Mouse (Mus musculus) heart, postnatal 10 days (tissue): Measurements from ENCODE around the gene Slc23a4. TPM values are rescaled to one million over a fixed set of nuclear protein-coding genes. Genes with fewer than 3 reads are reported as not detected.
A peak's percentile ranks its signal among the peaks of the same experiment; 100 is the strongest.

ENCODE experiments used
- DNase-seq, 2 experiments: peaks; one replicate each; pipeline ENCODE4 v3.0.0; 2021
- intact Hi-C: fragments of 180-260 bp; cut with DNase I; formaldehyde crosslinking; loops from one replicate; pipeline ENCODE4 v1.15.1; 2025
- total RNA-seq, 2 experiments: library from RNA; stranded (reverse); gene quantifications; 2 replicates each; pipeline ENCODE4 v1.2.3; 2021

The Slc23a4 gene
- under 1 TPM; 0.42 to 0.43 TPM for total RNA-seq

DNA sequence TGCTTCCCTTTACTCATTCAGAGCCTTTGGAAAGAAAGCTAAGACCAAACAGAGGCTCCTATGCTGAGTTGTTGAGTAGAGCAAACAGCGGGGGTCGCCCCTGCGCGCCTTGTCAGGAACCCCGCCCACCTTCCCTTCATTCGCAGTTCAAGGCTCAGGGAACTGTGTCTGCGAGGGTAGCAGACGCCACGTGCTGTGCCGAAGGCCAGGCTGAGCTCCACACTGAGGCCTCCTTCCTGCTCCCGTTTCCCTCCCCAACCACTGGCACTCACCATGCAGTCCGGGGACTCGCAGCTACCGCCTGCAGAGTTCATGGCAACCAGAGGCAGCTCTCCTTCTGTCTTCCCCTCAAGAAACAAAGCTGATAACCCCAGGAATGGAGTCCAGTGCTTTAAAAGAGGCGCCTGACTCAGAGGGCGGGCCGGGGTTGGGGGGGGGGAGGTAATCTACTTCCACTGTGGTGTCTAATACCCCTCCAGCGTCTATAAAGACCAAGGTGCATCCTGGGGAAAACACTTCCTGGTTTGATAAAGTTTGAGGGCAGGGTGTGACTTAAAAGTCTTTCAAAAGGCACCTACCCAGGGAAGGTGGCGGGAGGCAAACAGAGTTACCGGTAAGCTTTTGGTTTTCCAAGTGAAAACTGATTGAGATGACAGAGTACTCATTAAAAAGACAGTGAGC is at the start of gene Slc23a4:
Slc23a4 (minus strand) TSS at position 324 of the 681 bp plus-strand sequence.
- no peak for DNase-seq
- intact Hi-C loops = no loop called here

DNA sequence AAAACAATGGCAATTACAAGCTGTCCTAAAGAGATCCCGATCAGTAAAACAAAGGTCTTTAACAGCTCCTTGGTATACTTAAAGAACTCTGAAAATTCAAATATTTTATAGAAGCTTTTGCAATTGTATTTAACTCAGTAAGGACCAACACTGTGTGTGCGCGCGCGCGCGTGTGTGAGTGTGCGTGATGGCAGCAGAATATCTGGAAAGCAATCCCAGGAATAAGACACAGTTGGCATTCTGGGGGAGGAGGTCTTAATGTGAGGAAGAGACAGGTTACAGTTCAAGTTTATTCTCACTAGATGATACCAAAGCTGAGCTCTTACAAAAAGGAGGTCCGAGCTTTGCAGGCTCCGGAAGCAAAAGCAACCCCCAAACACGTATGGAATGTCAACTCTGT is 45.1 kb upstream of the Slc23a4 start:
- DNase-seq = no peak
- intact Hi-C loops = no loop called here

DNA sequence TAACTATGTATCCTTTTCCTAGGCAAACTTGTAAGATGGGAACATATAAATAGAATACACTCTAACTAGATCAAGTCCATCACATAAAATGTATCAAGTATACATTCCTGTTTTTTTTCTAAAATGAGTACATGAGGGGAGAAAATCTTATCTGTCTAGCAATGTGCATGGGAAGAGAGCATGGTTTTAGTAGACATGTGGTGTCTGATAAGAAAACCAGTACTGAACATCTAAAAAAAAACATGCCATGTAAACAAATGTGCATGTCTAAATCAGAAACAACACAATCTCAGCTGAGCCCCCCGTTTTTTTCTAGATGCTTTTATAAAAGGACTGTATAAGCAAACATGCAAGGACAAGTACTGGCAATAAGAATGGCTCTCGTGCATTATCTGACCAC is 44.5 kb upstream of the Slc23a4 start:
- intact Hi-C loops = no loop called here
- no peak for DNase-seq

DNA sequence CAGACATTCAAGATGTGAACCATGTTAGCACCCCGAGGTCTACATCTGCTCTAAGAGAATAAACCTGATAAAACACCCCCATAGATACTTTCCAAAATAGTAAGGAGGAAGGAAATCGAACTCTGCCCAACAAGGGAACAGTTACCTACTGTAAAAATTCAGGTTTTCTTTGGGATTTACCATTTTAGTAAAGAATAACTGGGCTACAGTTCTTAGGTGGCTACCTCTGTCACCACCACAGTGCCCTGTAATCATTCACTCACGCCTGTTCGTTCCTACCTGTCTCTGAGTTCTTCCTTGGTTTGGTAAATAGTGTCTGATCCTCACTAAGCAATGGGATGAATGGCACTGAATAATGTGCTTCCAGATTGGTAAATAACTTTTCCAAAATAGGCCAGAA is 42.6 kb upstream of the Slc23a4 start:
- intact Hi-C loops = no loop called here
- DNase-seq = no peak

DNA sequence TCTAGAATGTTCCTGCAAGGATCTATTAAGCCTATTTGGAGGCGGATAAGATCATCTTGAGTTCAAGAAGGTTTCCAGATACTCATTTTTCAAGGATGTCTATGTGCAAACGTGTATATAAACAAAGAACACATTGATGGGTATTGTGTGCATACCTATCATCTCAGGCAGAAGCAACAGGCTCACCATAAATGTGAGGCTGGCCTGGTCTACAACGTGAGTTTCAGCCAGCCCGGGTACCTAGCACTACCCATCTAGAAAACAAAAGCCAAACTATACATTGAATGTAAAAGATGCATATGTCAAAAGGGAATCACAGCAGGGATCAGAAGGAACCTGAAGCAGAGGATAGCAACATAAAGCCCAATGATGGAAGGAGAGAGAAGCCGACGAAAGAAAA is 42.0 kb upstream of the Slc23a4 start:
- intact Hi-C loops = no loop called here
- DNase-seq = no peak

DNA sequence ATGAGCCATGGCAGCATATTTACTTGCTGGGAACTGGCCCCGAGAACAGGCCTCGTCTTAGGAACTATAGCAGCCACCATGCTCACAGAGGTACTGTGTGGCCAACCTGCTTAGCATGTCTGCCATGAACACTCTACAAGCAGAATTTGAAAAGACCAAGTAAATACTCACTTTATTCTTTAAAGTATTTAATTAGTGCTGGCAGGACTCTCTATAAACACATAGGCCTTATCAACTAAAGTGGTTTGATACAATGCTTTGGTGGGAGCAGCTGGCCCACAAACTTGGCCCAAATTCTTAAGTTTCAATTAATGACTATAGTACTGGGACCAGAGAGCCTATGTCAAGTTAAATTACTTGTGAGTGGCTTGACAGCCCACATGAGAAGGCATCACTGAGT is 39.8 kb upstream of the Slc23a4 start:
- intact Hi-C loops = no loop called here
- no peak for DNase-seq

DNA sequence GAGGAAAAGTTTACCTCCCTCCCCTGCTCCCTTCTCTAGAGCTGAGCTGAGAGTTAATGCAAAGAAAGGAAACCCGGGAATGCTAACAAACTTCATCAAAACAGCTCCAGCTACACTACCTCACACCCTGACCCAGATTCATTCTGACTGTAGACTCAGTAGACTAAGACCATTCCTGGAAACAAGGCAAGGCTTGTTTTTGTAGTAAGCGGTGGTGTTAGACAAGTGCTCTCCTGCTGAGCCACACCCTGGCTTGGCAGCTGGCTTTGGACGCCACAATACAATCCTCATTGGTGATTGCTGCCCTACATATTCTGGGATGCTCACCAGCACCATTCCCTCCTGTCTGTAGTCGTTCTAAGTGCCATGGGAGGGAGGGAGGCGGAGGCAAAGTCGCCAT is 39.1 kb upstream of the Slc23a4 start:
- peak; percentile 21 to 25 for DNase-seq
- intact Hi-C loops = no loop called here

DNA sequence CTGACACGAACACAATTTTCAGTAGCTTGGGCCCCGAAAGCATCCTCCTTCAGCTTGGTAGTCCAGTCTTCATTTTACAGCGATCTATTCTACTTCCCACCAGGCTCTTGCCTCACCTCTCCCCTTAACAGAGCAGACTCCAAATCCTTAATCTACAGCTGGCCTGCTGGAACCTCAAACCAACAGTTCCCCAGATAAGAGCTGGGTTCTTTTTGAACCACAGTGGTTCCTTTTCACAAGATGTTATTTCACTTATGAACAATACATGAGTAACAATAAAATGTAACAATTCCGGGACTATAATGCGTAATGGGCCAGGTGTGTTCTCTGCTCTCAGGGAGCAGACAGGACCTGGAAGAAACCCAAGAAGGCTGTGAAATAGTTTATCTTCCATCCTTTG is 28.4 kb upstream of the Slc23a4 start:
- no peak for DNase-seq
- intact Hi-C loops = no loop called here

DNA sequence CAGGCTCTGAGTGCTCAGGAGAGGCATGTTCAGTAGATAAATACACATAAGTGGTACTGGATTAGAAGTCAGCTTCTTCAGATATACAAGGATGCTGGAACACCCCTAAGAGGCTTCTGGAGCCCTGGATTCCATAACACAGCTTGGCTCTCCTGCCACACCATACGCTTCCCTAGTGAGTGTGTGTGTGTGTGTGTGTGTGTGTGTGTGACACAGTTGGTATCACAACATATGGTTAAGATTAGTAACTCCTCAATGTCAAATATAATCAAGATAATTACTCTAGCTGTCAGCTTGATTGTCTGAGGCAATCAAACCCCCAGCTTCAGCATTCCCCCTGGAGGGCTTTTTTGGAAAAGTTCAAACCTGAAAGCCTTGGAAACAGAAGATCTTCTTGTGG is 23.7 kb upstream of the Slc23a4 start:
- no peak for DNase-seq
- intact Hi-C loops = no loop called here

DNA sequence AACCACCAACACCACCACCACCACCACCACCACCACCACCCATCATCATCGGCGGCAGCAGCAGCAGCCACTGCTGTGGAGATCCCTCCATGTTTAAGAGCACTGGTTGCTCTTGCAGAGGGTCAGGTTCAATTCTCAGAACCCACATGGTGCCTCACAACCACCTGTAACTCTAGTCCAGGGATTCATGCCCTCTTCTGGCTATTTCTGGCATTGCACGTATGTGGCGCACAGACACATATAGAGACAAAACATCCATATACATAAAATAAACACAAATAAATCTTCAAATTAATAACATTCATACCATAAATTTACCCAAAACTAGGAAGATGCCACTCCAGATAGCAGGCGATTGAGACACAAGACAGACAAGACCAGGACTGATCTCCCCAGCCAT is 22.5 kb upstream of the Slc23a4 start:
- intact Hi-C loops = no loop called here
- no peak for DNase-seq

DNA sequence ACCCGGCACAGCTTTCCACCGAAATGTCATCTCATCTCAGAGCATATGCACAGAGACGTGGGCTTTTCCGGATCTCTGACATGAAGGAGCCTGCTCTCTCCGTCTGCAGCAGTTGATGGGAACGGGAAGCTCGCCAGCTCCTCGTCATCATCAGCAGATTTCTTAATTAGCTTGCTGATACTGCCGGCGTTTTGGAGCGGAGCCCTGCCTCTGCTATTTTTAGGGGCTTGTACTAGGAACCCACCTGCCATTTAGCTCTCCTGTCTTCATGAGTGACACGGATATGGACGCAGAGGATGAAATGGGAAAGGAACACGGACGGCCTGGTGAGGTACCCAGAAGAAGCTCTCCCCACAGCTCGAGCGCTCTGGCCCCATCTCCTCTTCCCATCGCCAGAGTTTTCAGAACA is 14.1 kb upstream of the Slc23a4 start:
- intact Hi-C loops = no loop called here
- DNase-seq = peak; percentile 48 to 74

DNA sequence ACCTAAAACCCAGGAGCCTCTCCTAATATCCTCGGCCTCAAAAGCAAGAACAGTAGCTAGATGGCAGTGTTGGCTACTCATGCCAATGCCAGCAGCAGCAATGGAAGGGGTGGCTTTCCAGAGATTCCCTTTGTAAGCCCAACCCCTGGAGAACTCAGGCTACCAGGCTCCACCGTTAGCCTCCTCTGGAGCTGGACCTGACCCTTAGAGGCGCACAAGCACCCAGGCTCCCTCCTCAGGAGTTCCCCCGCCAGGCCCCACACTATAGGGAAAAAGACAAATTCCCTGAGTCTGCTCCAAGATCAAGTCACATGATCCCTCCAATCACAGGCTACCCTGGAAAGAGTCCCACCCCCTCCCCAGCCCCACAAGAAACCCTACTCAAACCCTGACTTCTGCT is 10.9 kb upstream of the Slc23a4 start:
- peak; percentile 47 to 55 for DNase-seq
- intact Hi-C loops = loop anchor here (5.0 kb wide), 2 partner anchors 63 to 178 kb away; partner anchors contain the start of gene Nup205

DNA sequence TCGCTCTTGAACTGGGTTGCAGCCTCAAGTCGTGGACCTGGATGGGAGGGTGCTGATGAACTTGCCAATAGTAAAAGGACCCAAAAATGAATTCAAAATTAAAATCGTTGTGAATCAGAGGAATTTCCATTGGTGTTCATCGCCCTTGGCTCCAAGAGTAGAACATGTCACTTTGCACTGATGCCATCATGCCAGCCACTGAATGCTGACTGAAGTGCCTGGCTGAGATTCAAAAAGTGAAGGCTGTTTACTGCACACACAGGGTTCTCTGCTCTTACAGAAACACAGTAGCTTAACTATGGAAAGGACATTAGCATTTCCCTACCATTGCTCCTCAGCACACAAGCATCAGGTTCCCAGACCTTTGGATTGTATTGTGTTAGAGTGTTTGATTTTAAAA is 8.3 kb upstream of the Slc23a4 start:
- DNase-seq = no peak
- intact Hi-C loops = loop anchor here (5.0 kb wide), 2 partner anchors 66 to 181 kb away; partner anchors contain the start of gene Nup205

DNA sequence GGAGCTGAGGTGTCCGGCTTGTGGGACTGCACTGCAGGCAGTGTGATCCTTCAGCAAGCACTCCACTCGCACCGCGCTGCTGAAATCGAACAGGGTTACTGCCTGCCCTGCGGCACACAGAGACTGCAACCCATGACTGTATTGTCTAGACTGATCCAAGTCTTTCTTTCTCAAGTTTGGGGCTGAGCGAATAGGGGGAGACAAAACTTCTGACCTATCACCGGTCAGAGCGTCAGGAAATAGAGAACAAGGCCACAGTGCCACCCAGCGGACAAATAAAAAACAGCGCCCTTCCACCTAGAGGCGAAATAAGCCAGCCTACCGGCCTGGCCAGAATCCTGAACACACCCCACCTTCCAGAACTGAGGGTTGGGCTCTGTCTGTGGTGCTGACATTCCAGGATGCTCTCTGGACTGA is 7.1 kb upstream of the Slc23a4 start:
- intact Hi-C loops = loop anchor here (2.0 to 5.0 kb wide), 4 partner anchors 58 to 182 kb away; partner anchors contain the start of gene Nup205
- peak; percentile 89 to 94 for DNase-seq

DNA sequence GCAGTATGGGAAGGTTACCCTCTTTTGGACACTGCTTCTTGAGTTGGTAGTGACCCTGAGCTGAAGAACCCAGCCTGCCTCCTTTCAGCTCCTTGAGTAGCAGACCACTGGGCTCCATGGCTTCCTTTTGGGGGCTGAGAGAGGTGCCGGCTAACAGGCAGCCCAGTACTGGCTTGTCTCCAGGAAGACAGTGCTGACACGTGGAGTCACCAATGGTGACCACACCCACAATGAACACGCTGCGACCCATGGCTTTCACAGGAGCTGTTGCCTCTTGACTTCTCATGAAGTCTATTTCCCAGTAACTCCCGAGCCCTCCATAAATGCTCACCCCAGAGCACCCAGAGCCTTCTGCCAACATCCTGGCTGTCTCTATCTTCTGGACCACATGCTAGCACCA is 6.5 kb upstream of the Slc23a4 start:
- DNase-seq = peak; percentile 7 to 26
- intact Hi-C loops = loop anchor here (2.0 to 5.0 kb wide), 4 partner anchors 58 to 183 kb away; partner anchors contain the start of gene Nup205

DNA sequence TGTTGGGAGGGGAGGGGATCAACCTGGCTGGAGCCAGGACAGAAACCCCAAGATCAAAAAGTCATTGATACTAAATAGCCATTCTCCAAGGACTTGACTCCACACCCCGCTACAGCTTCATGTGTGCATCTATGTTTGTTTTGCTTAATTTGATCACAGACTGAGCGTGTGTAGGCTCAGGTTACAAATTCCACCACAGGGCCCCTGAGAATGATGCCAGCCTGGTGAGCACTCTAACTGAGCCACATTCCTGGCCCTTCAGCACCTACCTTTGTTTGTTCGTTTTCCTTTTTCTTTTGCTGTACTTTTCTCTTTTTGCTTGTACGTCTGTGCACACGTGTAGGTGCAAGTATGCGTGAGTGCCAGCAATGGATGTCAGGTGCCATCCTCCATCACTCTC is 1.1 kb upstream of the Slc23a4 start:
- DNase-seq = no peak
- intact Hi-C loops = no loop called here

DNA sequence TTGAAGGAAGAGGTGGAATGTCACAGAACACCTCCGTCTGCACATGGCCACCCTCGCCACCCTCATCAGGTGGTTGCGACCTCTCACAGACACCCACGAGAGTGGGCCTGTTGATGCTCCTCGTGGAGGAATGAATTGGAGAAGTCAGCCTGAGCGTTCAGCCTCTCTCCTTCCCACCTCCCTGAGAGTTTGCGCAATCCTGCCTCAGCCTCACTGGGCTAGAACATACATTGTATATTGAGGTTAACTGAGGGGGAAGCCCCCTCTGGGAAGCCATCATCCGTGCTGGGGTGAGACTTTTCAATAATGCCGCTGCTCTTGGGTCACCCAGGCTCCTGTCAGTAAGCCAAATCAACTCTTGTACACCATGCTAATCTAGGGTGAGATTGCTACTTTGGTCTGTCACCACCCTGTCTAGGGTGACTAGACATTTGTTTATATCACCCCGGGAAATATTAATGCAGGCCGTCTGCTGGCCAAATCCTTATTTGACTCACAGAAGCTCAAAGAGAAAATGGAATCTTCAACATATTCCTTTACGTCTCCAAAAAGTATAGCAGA is 1.0 kb downstream of the Slc23a4 start:
- no peak for DNase-seq
- intact Hi-C loops = no loop called here

DNA sequence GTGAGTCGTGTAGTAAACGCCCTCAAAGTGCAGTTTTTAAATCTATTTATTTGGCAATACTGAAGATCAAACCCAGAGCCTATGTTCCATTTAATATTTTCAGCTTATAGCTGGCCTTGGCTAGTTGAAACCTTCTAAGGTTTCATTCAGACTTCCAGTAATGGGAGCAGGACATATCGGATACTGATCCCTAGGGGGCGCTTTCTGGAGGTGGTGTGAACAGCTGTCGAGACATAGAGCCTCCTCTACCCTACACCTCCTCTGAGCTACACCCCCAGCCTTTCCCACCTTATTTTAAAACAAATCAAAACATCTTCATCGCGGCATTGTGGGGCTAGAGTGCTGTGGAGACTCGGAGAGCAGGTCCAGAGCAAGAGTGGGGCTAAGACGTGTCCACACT is 7.5 kb downstream of the Slc23a4 start:
- intact Hi-C loops = no loop called here

DNA sequence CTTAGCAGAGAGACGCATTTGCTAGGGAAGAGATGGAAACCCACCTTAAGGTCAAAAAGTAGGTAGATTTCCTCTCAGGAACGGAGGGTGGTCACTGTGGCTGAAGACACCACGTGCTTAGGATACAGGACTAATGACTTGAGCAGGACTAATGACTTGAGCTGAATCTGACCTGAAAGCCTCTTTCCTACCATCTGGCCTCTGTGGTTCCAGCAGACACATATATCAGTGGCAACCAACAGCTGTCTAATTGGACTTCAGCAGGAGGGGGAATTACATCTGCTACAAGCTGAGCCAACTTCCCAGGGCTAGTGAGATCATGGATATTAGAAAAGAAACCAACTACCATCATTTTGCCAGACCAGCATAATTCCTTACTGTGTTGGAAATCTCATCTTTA is 8.9 kb downstream of the Slc23a4 start:
- DNase-seq = no peak
- intact Hi-C loops = no loop called here

More for the DNA sequence above, 7.5 kb downstream of the Slc23a4 start:
- DNase-seq = no peak

DNA sequence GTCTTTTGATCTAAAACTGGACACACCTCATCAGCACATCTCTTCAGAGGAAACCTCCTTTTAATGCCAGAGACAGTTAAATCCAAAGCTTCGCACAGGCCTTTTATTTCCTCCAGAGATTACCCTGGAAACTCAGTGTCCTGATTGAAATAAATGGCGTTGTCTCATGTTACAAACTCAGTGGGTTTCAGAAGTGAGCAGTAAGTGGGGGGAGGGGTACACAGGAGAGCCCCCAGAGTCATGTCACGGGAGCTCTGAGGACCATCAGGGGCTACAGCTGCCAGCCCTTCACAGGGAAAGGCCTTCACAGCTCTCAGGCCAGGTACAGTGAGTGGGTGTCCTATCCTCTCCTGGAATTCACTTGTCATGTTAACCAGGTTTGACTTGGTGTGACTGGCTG is 17.0 kb downstream of the Slc23a4 start:
- no peak for DNase-seq
- intact Hi-C loops = no loop called here

DNA sequence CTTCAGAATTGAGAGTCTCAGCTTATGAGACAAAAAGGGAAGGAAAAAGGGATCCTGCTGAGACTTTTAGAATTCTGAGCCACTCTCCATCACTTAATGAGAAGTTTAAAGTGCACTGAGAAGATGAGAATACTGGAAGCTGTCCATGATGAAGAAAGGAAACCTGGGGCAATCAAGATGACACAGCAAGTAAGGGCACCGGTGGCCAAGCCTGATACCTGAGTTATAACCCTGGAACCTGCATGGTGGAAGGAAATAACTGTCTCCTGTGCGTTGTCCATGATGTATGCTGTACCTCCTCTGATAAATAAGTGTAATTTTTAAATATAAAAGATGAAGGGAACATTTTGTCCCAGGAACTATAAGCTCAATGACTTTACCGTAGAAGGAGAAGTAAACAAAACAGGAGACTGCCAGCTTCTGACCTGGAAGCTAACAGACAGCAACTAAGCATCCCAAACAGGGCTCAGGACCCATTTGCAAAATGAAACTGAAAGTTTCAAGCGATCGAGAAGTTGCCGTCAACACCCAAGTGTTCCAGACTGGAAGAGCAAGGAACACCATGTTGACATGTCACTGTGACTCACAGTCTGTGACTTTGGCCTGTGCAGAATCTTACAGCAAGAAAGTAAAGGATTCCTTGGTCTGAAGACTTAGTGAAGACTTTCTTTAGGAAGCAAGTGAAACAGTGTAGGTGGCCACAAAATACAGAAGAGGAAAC is 22.2 kb downstream of the Slc23a4 start:
- intact Hi-C loops = no loop called here
- DNase-seq = no peak

DNA sequence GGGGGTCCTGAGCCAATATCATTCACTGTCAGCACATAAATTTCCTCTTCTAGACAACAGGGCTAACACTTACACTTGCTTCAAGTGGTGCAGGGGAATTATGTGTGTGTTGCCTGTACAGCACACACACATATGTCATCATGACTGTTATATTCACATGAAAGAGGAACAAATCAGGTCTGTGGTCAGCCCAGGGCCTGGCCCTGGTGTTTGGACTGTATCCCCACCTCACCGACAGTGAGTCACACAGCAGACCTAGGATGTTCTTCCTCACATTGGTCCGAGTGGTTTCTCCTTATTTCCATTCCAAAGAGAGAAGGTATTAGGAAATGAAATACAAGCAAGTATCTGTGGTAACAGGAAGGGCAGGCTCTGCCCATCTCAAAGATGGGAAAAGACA is 23.7 kb downstream of the Slc23a4 start:
- DNase-seq = no peak
- intact Hi-C loops = no loop called here
